Mouse (Mus musculus) neutrophil, adult 5-6 weeks (primary cell): ENCODE data around the gene L3mbtl1. TPM values are rescaled to one million over a fixed set of nuclear protein-coding genes. Genes with fewer than 3 reads are reported as not detected.

Experiments
- ATAC-seq: fragments of 151-379, 151-347 bp; 2 replicates; pipeline ENCODE4 v1.8.0; 2017; ENCODE audit warnings: mild to moderate bottlenecking, moderate TSS enrichment; ENCODE audit not compliant: insufficient number of reproducible peaks, poor library complexity, low FRiP score, severe bottlenecking; ENCODE audit errors: extremely low read depth
- total RNA-seq: library from RNA; stranded (forward); fragments of 200-1000 nt; gene quantifications from 2 replicates; pipeline ENCODE4 v1.2.3, GENCODE M21; 2017

L3mbtl1 gene
- total RNA-seq, 1 experiment from 2014 or later: 1.0 TPM

- no peak for ATAC-seq
Measured at GRCm38 (mm10) chr2:162986764-162987163, 43.5 kb downstream of the L3mbtl1 start.

GRCm38 (mm10) chr2:162987218-162987617 is 43.9 kb downstream of the L3mbtl1 start, which contains the start of gene Sgk2:
Gene Sgk2 (plus strand): TSS chr2:162987330.
- ATAC-seq: no peak

- no peak for ATAC-seq
Measured at GRCm38 (mm10) chr2:162988235-162988634, 45.0 kb downstream of the L3mbtl1 start.

- ATAC-seq: no peak
Measured at GRCm38 (mm10) chr2:162991394-162992083, 48.3 kb downstream of the L3mbtl1 start.

- no peak for ATAC-seq
Measured at GRCm38 (mm10) chr2:162992084-162992437, 48.8 kb downstream of the L3mbtl1 start.

GRCm38 (mm10) chr2:162993881-162994616 is 50.8 kb downstream of the L3mbtl1 start:
- no peak for ATAC-seq

- ATAC-seq: peak; percentile 63
Measured at GRCm38 (mm10) chr2:162998528-162999230, 55.4 kb downstream of the L3mbtl1 start.

GRCm38 (mm10) chr2:162999744-163000143 is 56.5 kb downstream of the L3mbtl1 start:
- ATAC-seq: no peak

- no peak for ATAC-seq
Measured at GRCm38 (mm10) chr2:163001071-163001470, 57.8 kb downstream of the L3mbtl1 start.

- no peak for ATAC-seq
Measured at GRCm38 (mm10) chr2:163007299-163007698, 64.0 kb downstream of the L3mbtl1 start.

- peak; percentile 91 for ATAC-seq
Measured at GRCm38 (mm10) chr2:163016916-163017743, 73.9 kb downstream of the L3mbtl1 start, which contains the start of gene Ift52. Gene Ift52 (plus strand): TSS chr2:163017354.

Other genes with a start within 250 kb of the L3mbtl1 start
- gene Srsf6, start 11.9 kb upstream of the L3mbtl1 start, total RNA-seq: 205 and 208 TPM in 2 replicates
- gene Sgk2, start 43.9 kb downstream of the L3mbtl1 start, total RNA-seq: not detected in 2 replicates
- 22.3 and 29.8 TPM in 2 replicates for gene Ift52, start 73.9 kb downstream of the L3mbtl1 start, total RNA-seq
- 0.86 and 4.0 TPM in 2 replicates for gene Mybl2, start 111.2 kb downstream of the L3mbtl1 start, total RNA-seq
- gene Gtsf1l, start 144.4 kb downstream of the L3mbtl1 start, total RNA-seq: not detected in 2 replicates